Mouse (Mus musculus): ENCODE results near the gene Dcps. TPM values are rescaled to one million over a fixed set of nuclear protein-coding genes. Genes with fewer than 3 reads are reported as not detected.

Gene Dcps
- polyA plus RNA-seq (2015; fragmentation: Nextera tagmentation; extraction: Ambion mirVana) = 25.7 and 26.1 TPM in 2 replicates

DNA sequence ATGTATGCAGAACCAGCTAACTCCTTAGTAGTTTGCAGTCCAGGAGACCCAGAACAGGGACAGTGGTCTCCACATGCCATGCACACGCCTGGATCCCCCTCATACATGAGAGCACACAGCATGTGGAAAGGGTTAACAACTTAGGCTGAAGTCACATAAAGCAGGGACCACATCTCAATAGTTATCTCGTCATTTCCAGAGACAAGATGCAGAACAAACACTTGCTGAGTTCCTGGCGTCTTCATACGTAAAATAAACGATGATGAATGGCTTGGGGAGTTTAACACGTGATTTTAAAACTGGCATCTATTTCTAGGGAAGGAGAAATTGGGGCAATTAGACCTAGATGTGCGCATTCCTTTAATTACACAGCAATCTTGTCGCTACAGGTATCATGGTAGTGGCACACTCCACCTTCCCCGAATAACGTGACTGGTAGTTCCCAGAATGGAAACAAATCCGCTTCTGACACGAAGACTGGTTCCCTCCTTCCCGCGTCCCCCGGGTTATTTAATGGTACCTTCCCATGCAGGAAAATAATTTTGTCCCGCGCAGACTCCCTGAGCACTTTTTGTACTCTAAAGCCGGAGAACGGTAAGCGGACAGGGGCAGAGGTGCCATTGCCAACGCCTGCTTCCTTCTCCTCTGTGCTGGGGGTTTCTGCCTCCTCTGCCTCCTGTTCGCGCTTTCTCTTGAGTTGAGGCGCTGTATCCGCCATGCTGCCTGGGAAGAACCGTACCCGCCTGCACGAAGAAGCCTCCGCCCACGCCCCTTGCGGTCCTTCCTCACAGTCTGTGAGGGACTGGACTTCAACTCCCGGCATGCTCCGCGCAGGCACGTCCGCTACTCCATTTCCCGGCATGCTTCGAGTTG lies at the start of gene Dcps:
Gene Dcps (minus strand): TSS at position 811 of the 873 bp plus-strand sequence.
- under 1% methylated on average over 38 of the region's 38 CpGs for WGBS
- no peaks in the 10 kb centered on the region for H3K27me3 ChIP-seq (replicated peaks; ENCODE audit: control insufficient read depth, insufficient read depth, low read length)
- TF ChIP-seq CTCF (IDR thresholded peaks at IDR 0.05; ENCODE audit: low read depth) = peak; percentile 57

DNA sequence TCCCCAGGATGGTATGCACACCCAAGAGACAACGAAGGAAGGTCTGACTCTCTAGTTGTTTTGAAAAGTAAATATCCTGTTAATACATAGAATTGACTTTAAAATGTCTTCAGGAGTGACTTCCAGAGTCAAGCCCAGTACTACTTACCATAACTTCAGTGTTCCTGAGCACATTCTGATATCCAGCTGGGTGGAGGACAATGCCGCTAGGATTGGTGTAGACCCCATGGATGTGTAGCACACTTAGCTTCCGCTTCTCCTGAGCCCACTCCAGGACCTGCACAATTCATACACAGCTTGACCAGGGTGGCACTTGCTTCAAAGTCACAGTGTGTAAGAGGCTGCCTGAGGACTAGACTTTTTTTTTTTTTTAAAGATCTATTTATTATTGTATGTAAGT lies 47.6 kb upstream of the Dcps start:
- Histone ChIP-seq H3K4me3 (ENCODE audit: low read depth, low read length) (no peak overlapping the region), H3K9ac (ENCODE audit: low read depth, low read length) (no peak overlapping the region), H3K27me3 (replicated peaks; ENCODE audit: control insufficient read depth, insufficient read depth, low read length) (no peaks in the 10 kb centered on the region), H3K36me3 (ENCODE audit: control insufficient read depth, insufficient read depth) (peaks cover 45% of the 10 kb centered on the region), H3K4me1 (replicated peaks; ENCODE audit: control insufficient read depth, insufficient read depth, low read length) (no peaks in the 10 kb centered on the region), H3K9me3 (ENCODE audit: control insufficient read depth) (no peaks in the 10 kb centered on the region), H3K27ac (ENCODE audit: low read depth, low read length) (no peak overlapping the region), H3K4me2 (replicated peaks; ENCODE audit: low read depth) (no peak overlapping the region)
- TF ChIP-seq CTCF (IDR thresholded peaks at IDR 0.05; ENCODE audit: low read depth) = no peak
- WGBS = 98% methylated on average over 3 of the region's 3 CpGs
- no peak for ATAC-seq

More for the DNA sequence above, at the start of gene Dcps:
- H3K4me1 ChIP-seq (replicated peaks; ENCODE audit: control insufficient read depth, insufficient read depth, low read length) = no peaks in the 10 kb centered on the region
- H3K4me3 ChIP-seq (ENCODE audit: low read depth, low read length) = peak within 1 kb of the TSS; percentile 59
- H3K36me3 ChIP-seq (ENCODE audit: control insufficient read depth, insufficient read depth) = no peaks in the 10 kb centered on the region
- ATAC-seq = peak; percentile 93
- peak within 1 kb of the TSS; percentile 55 for H3K27ac ChIP-seq (ENCODE audit: low read depth, low read length)
- peak within 1 kb of the TSS; percentile 74 for H3K4me2 ChIP-seq (replicated peaks; ENCODE audit: low read depth)
- H3K9me3 ChIP-seq (ENCODE audit: control insufficient read depth) = no peaks in the 10 kb centered on the region
- peak within 1 kb of the TSS; percentile 28 for H3K9ac ChIP-seq (ENCODE audit: low read depth, low read length)

DNA sequence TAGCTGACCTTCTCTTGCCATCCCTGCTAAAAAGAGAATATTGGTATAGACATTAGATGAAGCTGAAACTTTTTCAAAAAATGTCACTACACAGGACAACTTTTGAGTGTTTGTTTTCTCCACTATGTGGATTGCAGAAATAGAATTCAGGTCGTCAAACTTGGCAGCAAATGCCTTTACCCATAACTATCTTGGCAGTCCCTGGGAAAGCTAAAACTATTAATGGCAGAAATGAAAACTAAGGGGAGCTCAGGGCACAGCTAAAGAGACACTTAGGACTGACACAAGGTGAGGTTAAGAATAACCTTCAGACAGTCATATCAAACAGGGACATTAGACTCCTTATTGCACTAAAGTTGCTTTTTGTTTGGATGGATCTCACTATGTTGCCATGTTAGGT lies 42.1 kb upstream of the Dcps start:
- Histone ChIP-seq H3K4me1 (replicated peaks; ENCODE audit: control insufficient read depth, insufficient read depth, low read length) (no peaks in the 10 kb centered on the region), H3K4me2 (replicated peaks; ENCODE audit: low read depth) (no peak overlapping the region), H3K9me3 (ENCODE audit: control insufficient read depth) (no peaks in the 10 kb centered on the region), H3K36me3 (ENCODE audit: control insufficient read depth, insufficient read depth) (peaks cover 71% of the 10 kb centered on the region), H3K9ac (ENCODE audit: low read depth, low read length) (no peak overlapping the region), H3K27me3 (replicated peaks; ENCODE audit: control insufficient read depth, insufficient read depth, low read length) (no peaks in the 10 kb centered on the region), H3K27ac (ENCODE audit: low read depth, low read length) (no peak overlapping the region), H3K4me3 (ENCODE audit: low read depth, low read length) (no peak overlapping the region)
- TF ChIP-seq CTCF (IDR thresholded peaks at IDR 0.05; ENCODE audit: low read depth) = no peak
- WGBS = 80% methylated on average over 1 of the region's 1 CpGs
- no peak for ATAC-seq

DNA sequence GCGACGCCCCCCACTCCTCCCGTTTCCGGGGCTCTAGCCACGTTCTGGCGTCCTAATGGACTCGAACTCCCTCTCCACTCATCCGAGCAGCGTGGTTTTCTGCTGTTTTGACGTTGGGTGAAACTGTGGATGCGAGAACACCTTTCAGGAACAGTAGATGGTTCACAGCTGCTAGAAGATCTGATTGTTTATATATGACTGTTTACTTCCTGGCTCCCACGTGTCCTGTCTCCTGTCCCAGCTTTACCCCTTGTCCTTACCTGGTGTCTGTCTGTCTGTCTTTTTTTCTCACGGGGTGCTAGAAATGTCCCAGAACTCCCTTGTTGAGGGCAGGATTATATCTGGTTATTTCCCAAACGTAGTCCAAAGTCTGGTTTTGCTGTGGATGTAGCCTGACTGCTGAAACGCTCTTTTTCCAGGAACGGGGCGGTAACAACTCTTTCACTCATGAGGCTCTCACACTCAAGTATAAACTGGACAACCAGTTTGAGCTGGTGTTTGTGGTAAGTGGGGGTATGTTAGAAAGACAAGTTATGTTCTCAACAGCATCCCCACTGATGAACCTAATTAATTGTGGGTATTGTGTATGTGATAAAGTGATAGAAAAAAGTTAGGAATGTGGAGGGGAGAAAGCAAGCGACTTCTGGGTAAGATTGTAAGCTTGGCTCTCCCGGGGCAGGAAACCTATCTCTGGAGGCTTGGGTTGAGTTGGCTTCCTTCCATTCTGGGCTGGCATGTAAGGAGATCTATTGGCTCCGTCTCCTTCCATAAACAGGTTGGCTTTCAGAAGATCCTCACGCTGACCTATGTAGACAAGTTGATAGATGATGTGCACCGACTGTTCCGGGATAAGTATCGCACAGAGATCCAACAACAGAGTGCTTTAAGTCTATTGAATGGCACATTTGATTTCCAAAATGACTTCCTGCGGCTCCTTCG lies 36.0 kb upstream of the Dcps start:
- 26% methylated on average over 26 of the region's 26 CpGs for WGBS
- peaks cover 55% of the 10 kb centered on the region for H3K36me3 ChIP-seq (ENCODE audit: control insufficient read depth, insufficient read depth)
- ATAC-seq = peak; percentile 35

DNA sequence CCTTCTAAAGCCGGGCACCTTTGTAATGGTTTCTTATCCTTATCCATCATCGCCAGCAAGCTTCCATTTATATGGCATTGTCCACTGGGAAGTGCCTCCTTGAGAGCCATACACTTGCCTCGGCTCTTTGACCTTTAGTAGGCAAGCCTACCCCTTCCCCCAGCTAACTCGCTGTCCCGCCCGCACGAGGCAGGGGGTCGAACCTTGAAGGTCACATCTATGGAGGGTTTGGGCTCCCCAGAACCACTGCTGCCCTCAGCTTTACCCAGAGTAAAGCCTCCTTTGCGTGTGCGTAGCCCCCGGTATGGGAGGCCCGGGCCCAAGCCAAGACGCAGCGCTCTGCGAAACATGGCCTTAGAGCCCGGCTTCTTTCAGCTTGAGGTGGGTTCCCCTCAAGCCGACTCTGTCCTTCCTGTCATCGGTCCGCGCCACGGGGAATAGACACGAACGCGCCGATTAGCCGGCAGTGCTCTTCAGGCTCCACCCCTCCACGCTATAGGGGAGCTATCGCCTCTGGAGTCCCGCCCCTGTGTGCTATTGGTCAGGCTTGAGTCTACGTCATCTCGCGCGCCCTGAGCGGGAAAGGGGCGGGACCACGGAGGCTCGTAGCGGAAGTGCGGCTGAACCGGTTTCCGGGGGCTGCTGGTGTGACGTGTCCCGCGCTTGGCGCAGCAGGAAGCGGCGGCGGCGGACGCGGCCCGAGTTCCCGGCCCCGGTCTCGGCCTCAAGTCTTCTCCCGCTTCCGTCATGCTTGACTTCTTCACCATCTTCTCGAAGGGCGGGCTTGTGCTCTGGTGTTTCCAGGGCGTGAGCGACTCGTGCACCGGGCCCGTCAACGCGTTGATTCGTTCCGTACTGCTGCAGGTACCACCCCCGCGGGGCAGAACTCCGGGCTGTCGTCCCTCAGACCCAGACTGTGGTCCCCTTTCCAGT lies 34.9 kb upstream of the Dcps start, which contains the start of gene Foxred1:
Gene Foxred1 (minus strand): TSS at position 514 of the 933 bp plus-strand sequence.
- peak within 1 kb of the TSS; percentile 77 for H3K4me3 ChIP-seq (ENCODE audit: low read depth, low read length)
- under 1% methylated on average over 72 of the region's 72 CpGs for WGBS
- H3K27me3 ChIP-seq (replicated peaks; ENCODE audit: control insufficient read depth, insufficient read depth, low read length) = no peaks in the 10 kb centered on the region
- ATAC-seq = peak; percentile 98
- 0 out of 2 replicates have a peak, but pooled peaks cover 6% of the 10 kb centered on the region for H3K4me1 ChIP-seq (replicated peaks; ENCODE audit: control insufficient read depth, insufficient read depth, low read length)
- peak within 1 kb of the TSS; percentile 96 for H3K27ac ChIP-seq (ENCODE audit: low read depth, low read length)
- peaks cover 57% of the 10 kb centered on the region for H3K36me3 ChIP-seq (ENCODE audit: control insufficient read depth, insufficient read depth)
- TF ChIP-seq CTCF (IDR thresholded peaks at IDR 0.05; ENCODE audit: low read depth) = no peak
- peak within 1 kb of the TSS; percentile 88 for H3K9ac ChIP-seq (ENCODE audit: low read depth, low read length)
- H3K4me2 ChIP-seq (replicated peaks; ENCODE audit: low read depth) = peak within 1 kb of the TSS; percentile 84
- H3K9me3 ChIP-seq (ENCODE audit: control insufficient read depth) = no peaks in the 10 kb centered on the region

More for the DNA sequence above, 36.0 kb upstream of the Dcps start:
- H3K9me3 ChIP-seq (ENCODE audit: control insufficient read depth) = no peaks in the 10 kb centered on the region
- H3K27ac ChIP-seq (ENCODE audit: low read depth, low read length) = peak overlapping the region; percentile 79
- H3K4me2 ChIP-seq (replicated peaks; ENCODE audit: low read depth) = peak overlapping the region; percentile 81
- H3K4me3 ChIP-seq (ENCODE audit: low read depth, low read length) = peak overlapping the region; percentile 77
- no peak for TF ChIP-seq CTCF (IDR thresholded peaks at IDR 0.05; ENCODE audit: low read depth)
- H3K9ac ChIP-seq (ENCODE audit: low read depth, low read length) = peak overlapping the region; percentile 86
- 0 out of 2 replicates have a peak, but pooled peaks cover 6% of the 10 kb centered on the region for H3K4me1 ChIP-seq (replicated peaks; ENCODE audit: control insufficient read depth, insufficient read depth, low read length)
- no peaks in the 10 kb centered on the region for H3K27me3 ChIP-seq (replicated peaks; ENCODE audit: control insufficient read depth, insufficient read depth, low read length)

Measured in intestine, postnatal 0 days (tissue).